Mouse (Mus musculus): Measurements from ENCODE around the gene Trim7.
"Not testable (repeated sequence)": the region's sequence is repeated elsewhere in the genome, so short reads cannot be mapped to it uniquely, and the experiment has no call there.

Trim7 gene

GRCm38 (mm10) chr11:48825979-48826751 is at the start of gene Trim7, which contains the start of gene Gm12184:
TSS of gene Trim7 (plus strand) at chr11:48826140.
TSS of gene Gm12184 (minus strand) at chr11:48826655.
- not testable (repeated sequence) for DNase-seq (ENCODE audit: low spot score)

DNA sequence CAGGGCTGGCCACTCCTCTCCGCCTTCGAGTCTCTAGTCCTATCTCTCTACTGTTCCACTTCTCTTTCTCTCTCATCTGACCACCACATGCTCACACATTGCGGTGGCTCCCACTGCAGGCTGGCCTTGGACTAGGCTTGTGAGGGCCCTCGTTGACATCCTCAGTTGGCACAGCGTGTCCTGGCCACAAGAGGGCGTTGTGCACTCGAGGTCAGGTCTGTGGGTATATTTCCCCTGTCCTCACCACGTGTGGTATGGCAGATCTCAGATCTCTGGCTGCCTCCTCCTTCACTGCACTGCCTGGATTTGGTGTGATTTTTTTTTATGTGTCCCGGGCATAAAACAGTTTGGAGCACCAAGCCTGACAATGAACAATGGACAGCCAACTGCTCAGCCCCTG is 49.3 kb upstream of the Trim7 start:
- peak; percentile 53 for DNase-seq (ENCODE audit: low spot score)

DNA sequence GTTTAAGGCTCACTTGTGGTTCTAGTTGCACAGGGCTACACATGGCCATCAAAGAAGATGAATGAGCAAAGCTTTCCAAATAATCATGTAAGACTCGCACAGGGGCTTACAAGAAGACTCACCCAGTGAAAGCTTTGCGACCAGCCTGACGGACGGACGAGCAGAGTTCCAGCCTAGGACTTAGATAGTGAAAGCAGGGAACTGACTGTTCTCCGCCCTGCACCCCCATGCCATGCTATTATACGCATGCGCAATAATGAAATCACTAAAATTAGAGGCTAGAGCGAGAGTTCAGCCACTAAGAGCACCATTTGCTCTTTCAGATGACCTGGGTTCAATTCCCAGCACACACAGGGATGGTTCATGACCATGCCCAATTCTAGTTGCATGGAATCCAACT is 48.6 kb upstream of the Trim7 start:
- no peak for DNase-seq (ENCODE audit: low spot score)

DNA sequence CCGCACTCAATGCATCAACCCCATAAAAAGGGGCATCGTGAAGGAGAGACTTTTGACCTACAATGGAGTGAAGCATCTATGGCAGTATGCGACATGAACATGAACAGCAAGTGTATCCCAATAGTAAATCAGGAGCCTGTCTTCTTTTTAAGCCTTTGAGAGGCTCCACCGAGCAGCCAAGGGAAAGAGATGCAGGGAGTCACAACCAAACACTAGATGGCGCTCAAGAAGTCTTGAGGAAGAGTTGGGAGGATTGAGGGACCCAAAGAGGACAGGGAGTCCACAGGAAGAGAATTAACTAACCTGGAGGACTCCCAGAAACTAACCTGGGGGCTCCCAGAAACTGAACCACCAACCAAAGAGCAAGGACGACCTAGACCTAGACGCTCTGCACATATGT is 46.5 kb upstream of the Trim7 start:
- DNase-seq (ENCODE audit: low spot score), result peak; percentile 51

DNA sequence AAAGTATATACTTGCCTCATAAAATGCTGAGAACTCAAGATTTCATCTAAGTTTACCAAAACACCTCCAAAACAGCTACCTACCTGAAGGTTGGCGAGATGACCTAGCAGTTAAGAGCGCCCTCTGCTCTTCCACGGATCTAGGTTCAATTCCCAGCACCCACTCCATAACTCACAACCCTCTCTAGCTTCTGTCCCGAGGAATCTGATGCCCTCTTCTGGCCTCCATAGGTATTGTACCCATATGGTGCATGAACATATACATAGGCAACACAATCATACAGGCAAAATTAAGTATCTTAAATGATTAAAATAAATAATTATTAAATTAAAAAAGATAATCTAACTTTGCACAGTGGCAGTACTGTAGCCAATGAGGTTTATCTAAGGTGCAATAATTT is 43.7 kb upstream of the Trim7 start:
- DNase-seq (ENCODE audit: low spot score), result no peak

DNA sequence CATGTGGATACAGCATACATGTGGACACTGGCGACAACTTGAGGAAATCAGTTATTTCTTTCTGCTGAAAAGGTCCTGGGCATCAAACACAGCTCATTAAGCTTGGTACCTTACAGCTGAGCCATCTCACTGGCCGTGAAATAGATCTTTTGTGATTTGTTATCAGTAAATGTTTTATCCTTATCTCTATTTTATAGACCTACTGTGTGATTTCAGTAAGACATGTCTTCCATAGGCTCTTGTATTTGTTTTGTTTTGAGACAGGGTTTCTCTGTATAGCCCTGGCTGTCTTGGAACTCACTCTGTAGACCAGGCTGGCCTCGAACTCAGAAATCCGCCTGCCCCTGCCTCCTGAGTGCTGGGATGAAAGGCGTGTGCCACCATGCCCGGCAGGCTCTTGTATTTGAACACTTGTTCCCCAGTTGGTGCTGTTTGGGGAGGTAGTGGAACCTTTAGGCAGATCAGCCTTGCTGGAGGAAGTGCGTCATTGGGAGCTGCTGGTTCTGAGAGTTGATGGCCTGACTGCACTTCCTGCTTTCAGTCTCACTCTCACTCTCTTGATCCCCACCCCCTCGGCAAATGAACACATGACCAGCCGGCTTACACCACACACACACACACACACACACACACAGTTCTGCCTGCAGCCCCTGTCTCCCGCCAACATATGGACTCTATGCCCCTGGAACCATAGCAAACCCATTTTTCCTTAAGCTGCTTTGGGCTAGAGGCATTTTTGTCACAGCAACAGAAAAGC is 38.3 kb upstream of the Trim7 start:
- peak; percentile 92 for DNase-seq (ENCODE audit: low spot score)

GRCm38 (mm10) chr11:48788311-48789089 is 37.4 kb upstream of the Trim7 start:
- peak; percentile 77 for DNase-seq (ENCODE audit: low spot score)

DNA sequence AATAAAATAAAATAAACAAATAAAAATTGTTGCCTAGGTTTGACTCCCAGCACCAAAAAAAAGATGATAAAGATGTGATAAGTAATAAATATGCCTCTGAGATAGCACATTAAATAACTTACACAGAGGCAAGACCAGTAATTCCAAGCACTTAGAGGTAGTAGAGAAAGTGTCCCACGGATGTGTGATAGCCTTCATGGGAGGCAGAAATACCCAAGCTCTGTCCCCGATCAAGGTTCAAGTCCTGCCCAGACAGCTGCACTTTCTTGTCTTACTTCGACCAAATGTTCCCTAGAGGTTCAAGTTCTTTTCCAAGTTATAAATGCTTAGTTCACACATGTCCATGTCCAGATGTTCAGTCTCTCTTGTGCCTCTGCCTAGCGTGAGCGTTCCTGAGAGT is 36.7 kb upstream of the Trim7 start:
- no peak for DNase-seq (ENCODE audit: low spot score)

DNA sequence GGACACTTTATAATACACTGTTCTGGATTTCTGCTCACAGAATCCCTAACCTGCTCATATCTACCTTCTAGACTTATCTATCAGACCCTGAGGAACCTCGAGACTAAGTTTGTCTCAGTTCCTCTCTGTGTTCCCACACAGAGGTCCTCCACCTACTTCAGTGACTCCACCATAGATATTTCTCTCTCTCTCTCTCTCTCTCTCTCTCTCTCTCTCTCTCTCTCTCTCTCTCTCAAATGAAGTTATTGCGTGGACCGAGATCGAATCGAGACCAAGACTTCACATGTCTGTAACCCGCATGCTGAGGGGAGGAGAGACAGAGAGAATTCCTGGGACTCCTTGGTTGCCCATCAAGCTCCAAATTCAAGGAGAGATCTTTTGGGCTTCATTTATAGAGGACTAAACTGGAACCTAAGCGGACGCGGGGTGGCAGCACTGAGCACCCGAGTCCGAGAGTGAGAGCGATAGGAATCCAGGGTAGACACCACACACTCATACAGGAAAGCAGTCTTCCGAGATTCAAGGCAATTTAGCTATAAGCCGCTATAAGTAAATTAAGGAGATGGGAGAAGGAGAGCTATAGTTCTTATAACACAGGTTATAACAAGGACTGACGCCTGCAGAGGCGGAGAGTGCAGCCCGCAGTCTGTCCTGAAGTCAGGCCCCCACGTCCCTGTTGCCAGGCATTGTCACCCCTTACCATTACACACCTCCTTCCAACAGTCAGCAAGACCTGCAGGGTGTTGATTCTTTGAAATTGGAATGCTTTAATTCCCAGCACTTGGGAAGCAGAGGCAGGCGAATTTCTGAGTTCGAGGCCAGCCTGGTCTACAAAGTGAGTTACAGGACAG is 35.7 kb upstream of the Trim7 start:
- DNase-seq (ENCODE audit: low spot score), result peak; percentile 79

GRCm38 (mm10) chr11:48790946-48791345 is 35.0 kb upstream of the Trim7 start:
- no peak for DNase-seq (ENCODE audit: low spot score)

GRCm38 (mm10) chr11:48791894-48792293 is 34.0 kb upstream of the Trim7 start:
- DNase-seq (ENCODE audit: low spot score), result not testable (repeated sequence)

GRCm38 (mm10) chr11:48793184-48793583 is 32.8 kb upstream of the Trim7 start:
- DNase-seq (ENCODE audit: low spot score), result no peak

- peak; percentile 39 for DNase-seq (ENCODE audit: low spot score)
These were observed 30.7 kb upstream of the Trim7 start for GRCm38 (mm10) chr11:48795221-48795620.

- no peak for DNase-seq (ENCODE audit: low spot score)
These were observed 29.6 kb upstream of the Trim7 start for GRCm38 (mm10) chr11:48796290-48796689.

DNA sequence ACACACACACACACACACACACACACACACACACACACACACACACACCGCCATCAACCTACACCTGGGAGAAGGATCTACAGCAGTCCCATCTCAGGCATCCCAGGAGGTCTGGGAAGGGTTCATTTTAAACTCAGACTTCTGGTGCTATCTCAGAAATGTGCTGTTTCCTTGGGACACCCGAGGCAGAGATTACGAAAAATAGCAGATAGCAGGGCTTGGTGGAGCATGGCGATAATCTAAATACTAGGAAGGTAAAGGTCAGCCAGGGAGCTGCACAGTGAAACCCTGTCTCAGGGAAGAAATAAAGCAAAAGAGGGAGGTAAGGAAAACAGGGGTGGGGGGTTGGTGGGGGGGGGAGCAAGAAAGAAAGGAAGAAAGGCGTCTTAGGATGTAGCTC is 28.7 kb upstream of the Trim7 start:
- no peak for DNase-seq (ENCODE audit: low spot score)

- no peak for DNase-seq (ENCODE audit: low spot score)
These were observed 27.6 kb upstream of the Trim7 start for GRCm38 (mm10) chr11:48798308-48798707.

GRCm38 (mm10) chr11:48798984-48799920 is 26.7 kb upstream of the Trim7 start:
- no peak for DNase-seq (ENCODE audit: low spot score)

DNA sequence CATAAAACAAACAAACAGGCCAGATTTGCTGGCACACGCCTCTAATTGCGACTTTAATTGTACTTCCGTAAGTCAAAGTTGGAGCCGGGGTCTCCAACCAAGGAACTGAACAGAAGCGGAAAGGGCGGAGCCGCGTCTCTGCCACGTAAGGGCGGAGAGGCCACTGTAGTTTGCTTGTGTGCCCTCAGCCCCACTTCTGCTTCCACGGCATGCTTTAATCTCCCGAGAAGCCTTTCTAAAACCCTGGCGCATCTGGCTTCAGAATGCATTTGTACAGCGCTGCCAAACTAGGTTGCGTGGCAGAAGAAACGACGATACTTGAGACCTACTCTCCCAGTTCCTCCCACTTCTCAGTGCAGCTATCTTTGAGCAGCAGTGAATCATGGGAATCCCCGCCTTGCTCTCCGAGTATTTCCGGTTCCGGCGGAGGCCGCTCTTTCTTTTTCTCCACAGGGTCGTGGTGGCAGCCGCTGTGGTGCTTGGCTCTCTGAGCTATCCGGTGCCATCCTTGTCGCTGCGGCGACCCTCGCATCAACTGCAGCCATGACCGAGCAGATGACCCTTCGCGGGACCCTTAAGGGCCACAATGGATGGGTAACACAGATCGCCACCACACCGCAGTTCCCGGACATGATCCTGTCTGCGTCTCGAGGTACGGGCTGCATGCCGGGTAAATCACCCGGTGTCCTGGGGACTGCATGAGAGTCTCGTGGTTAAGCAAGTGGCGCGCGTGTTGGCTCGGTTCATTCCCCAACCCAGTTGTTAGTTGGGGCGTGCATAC is 25.8 kb upstream of the Trim7 start, which contains the start of gene Rack1:
Rack1 (plus strand) TSS at position 412 of the 781 bp plus-strand sequence.
- DNase-seq (ENCODE audit: low spot score), result peak; percentile 91
